Mouse (Mus musculus) layer of hippocampus, postnatal 14 days (tissue): ENCODE results near the gene Tiam1. TPM values are rescaled to one million over a fixed set of nuclear protein-coding genes. Genes with fewer than 3 reads are reported as not detected.

Source experiments
- DNase-seq, 2 experiments: peaks; one replicate each; pipeline ENCODE4 v3.0.0; 2021 to 2022; ENCODE audit warnings: low spot score in 2 of 2, mixed read lengths in 1 of 2
- total RNA-seq, 2 experiments: library from RNA; stranded (reverse); gene quantifications; 2 replicates each; pipeline ENCODE4 v1.2.3; 2021

Gene Tiam1
- total RNA-seq, 2 experiments from 2014 or later = 72.9 to 90.5 TPM

- DNase-seq = peak in 1 of 2 experiments; percentile 73
These were observed 221.1 kb downstream of the Tiam1 start for GRCm38 (mm10) chr16:89922458-89922857.

GRCm38 (mm10) chr16:89921370-89921769 is 222.2 kb downstream of the Tiam1 start:
- peak; percentile 59 to 81 for DNase-seq

GRCm38 (mm10) chr16:89920417-89920816 is 223.2 kb downstream of the Tiam1 start:
- no peak for DNase-seq

GRCm38 (mm10) chr16:89917404-89917803 is 226.2 kb downstream of the Tiam1 start:
- DNase-seq = peak in 1 of 2 experiments; percentile 59

GRCm38 (mm10) chr16:89914946-89915345 is 228.6 kb downstream of the Tiam1 start:
- DNase-seq = no peak

GRCm38 (mm10) chr16:89912686-89913375 is 230.7 kb downstream of the Tiam1 start:
- no peak for DNase-seq

- no peak for DNase-seq
These were observed 234.0 kb downstream of the Tiam1 start for GRCm38 (mm10) chr16:89909393-89910068.

GRCm38 (mm10) chr16:89907651-89908050 is 235.9 kb downstream of the Tiam1 start:
- DNase-seq = no peak

GRCm38 (mm10) chr16:89906909-89907308 is 236.7 kb downstream of the Tiam1 start:
- DNase-seq = no peak

- no peak for DNase-seq
These were observed 237.8 kb downstream of the Tiam1 start for GRCm38 (mm10) chr16:89905730-89906305.

GRCm38 (mm10) chr16:89904121-89904520 is 239.4 kb downstream of the Tiam1 start:
- no peak for DNase-seq

- no peak for DNase-seq
These were observed 240.8 kb downstream of the Tiam1 start for GRCm38 (mm10) chr16:89902578-89903304.

- DNase-seq = no peak
These were observed 242.9 kb downstream of the Tiam1 start for GRCm38 (mm10) chr16:89900681-89901080.

- DNase-seq = no peak
These were observed 244.4 kb downstream of the Tiam1 start for GRCm38 (mm10) chr16:89899192-89899591.

- no peak for DNase-seq
These were observed 245.3 kb downstream of the Tiam1 start for GRCm38 (mm10) chr16:89898299-89898625.

GRCm38 (mm10) chr16:89897547-89898298 is 245.8 kb downstream of the Tiam1 start:
- DNase-seq = peak; percentile 46 to 53

GRCm38 (mm10) chr16:89896885-89897546 is 246.6 kb downstream of the Tiam1 start:
- DNase-seq = no peak

GRCm38 (mm10) chr16:89896392-89896791 is 247.2 kb downstream of the Tiam1 start:
- no peak for DNase-seq

- DNase-seq = no peak
These were observed 248.3 kb downstream of the Tiam1 start for GRCm38 (mm10) chr16:89895283-89895682.

GRCm38 (mm10) chr16:89894816-89895215 is 248.8 kb downstream of the Tiam1 start:
- no peak for DNase-seq
